Mouse (Mus musculus): ENCODE data around the gene Slamf1. TPM values are rescaled to one million over a fixed set of nuclear protein-coding genes. Genes with fewer than 3 reads are reported as not detected.

Slamf1 gene
- polyA plus RNA-seq, 1 experiment from 2014 or later: 0.10 TPM

DNA sequence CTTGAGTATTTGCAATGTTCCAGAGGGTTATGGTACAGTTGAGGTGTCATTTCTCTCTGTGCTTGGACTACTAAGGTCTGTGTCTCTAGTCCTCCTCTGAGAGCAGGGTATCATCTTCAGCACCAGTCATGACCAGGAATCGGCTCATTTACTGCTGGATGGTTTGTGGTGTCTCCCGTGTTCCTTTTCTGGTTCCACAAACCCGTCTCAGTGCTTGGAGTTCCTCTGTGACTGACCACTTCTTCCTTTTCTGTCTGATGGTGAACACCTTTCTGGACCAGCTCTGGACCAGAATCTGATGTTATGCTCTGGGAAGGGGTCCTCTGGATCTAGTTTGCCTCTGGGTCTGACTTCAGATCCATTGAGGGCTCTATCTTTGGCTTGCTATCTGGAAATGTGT, 72.6 kb downstream of the Slamf1 start, which contains the start of gene Cd84:
Gene Cd84, plus strand, starts transcription at position 210 of the 400 bp plus-strand sequence.
- H3K9ac ChIP-seq (replicated peaks; ENCODE audit: low read depth, low read length): no peak within 1 kb of the TSS
- WGBS: 87% methylated on average over 3 of the region's 3 CpGs

DNA sequence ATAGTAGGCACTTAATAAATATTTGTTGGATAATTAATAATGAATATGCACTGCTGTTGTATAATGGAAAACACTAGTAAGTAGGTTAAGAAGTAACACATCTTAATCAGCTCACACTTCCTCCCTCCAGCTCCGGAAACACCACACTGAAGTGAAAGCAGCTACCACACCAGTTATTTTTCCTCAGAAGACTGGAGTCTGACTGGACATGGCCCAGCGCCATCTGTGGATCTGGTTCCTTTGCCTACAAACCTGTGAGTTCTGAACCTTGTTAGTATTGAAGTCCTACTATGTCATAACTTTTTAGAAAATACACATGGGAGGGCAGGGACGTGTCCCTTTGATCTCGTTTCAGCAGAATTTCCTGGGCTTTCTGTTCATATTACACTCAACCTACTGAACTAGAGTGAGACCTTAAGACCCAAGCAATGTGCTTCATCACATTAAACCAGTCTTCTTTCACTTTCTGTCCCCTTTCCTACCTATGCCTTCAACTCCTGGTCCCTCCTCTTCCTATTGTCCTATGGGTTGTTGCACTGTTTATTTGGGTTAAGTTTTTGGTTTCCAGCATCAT, 73.6 kb downstream of the Slamf1 start:
- 85% methylated on average over 4 of the region's 4 CpGs for WGBS
- Histone ChIP-seq H3K27ac (ENCODE audit: low read length) (no peak overlapping the region), H3K36me3 (ENCODE audit: control insufficient read depth, insufficient read depth) (no peaks in the 10 kb centered on the region)

More for the DNA sequence above, 72.6 kb downstream of the Slamf1 start, which contains the start of gene Cd84:
- no peak within 1 kb of the TSS for H3K4me3 ChIP-seq (replicated peaks; ENCODE audit: low read length)
- no peak for ATAC-seq
- no peaks in the 10 kb centered on the region for H3K4me1 ChIP-seq (replicated peaks; ENCODE audit: control insufficient read depth, insufficient read depth, low read length)
- no peaks in the 10 kb centered on the region for H3K9me3 ChIP-seq (ENCODE audit: control insufficient read depth, low read length)
- no peaks in the 10 kb centered on the region for H3K36me3 ChIP-seq (ENCODE audit: control insufficient read depth, insufficient read depth)
- no peak within 1 kb of the TSS for H3K27ac ChIP-seq (ENCODE audit: low read length)
- no peak within 1 kb of the TSS for H3K4me2 ChIP-seq (ENCODE audit: low read length)
- H3K27me3 ChIP-seq (replicated peaks; ENCODE audit: control insufficient read depth, insufficient read depth, low read length): no peaks in the 10 kb centered on the region

DNA sequence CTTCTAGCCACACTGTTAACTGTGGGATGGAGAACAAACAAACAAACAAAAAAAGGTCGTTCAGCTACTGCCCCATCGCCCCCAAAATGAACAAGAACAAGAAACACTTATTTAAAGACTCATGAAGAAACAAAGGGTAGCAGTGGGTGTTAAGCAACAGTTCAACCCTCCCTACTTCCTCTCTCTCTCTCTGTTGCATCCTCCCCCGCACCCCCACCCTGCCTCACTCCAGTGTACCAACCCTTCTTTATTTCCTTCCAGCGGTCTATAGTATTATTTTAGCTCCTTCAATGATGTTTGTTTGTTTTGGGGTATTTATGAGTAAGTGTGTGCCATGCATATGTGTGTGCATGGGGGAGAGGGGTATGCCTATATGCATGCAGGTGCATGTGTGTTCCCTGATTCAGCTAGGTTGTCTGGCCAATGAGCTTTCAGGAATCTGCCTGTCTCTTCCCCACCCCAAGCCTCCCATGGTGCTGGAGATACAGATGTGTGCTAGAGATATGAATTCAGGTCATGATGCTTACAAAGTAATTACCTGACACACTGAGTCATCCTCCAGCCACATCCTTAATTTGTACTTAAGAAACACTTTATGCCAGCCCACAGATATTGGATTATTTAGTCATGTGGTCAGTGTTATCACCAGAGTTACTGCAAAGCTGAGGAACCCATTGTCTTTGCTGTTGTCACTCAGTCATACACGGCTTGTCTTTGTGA, 78.3 kb downstream of the Slamf1 start:
- WGBS: 85% methylated on average over 5 of the region's 5 CpGs
- no peak for ATAC-seq

More for the DNA sequence above, 73.6 kb downstream of the Slamf1 start:
- H3K9ac ChIP-seq (replicated peaks; ENCODE audit: low read depth, low read length): no peak overlapping the region
- no peaks in the 10 kb centered on the region for H3K4me1 ChIP-seq (replicated peaks; ENCODE audit: control insufficient read depth, insufficient read depth, low read length)
- H3K4me3 ChIP-seq (replicated peaks; ENCODE audit: low read length): no peak overlapping the region
- ATAC-seq: no peak
- no peak overlapping the region for H3K4me2 ChIP-seq (ENCODE audit: low read length)
- H3K27me3 ChIP-seq (replicated peaks; ENCODE audit: control insufficient read depth, insufficient read depth, low read length): no peaks in the 10 kb centered on the region
- H3K9me3 ChIP-seq (ENCODE audit: control insufficient read depth, low read length): no peaks in the 10 kb centered on the region

DNA sequence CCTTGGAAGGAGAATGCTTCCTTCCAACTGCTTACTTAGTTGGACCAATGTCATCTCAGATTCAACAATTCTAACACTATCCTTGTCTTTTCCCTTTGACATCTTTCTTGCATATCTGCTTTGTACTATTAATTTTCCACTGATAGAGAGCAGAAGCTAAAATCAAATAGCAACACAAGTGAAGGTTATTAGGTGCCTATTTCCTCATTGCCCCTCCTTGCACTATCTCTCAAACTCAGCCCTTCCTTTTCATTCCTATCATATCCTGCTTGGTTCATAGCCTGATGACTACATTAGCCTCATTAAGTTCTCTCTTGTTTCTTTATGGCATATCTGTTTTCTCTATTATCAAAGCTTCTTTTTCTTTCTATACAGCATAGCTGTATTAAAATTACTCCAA, 81.3 kb downstream of the Slamf1 start:
- no peak overlapping the region for H3K4me2 ChIP-seq (ENCODE audit: low read length)
- ATAC-seq: no peak
- no peak overlapping the region for H3K9ac ChIP-seq (replicated peaks; ENCODE audit: low read depth, low read length)
- H3K4me1 ChIP-seq (replicated peaks; ENCODE audit: control insufficient read depth, insufficient read depth, low read length): no peaks in the 10 kb centered on the region
- no peaks in the 10 kb centered on the region for H3K36me3 ChIP-seq (ENCODE audit: control insufficient read depth, insufficient read depth)
- no peaks in the 10 kb centered on the region for H3K27me3 ChIP-seq (replicated peaks; ENCODE audit: control insufficient read depth, insufficient read depth, low read length)
- H3K9me3 ChIP-seq (ENCODE audit: control insufficient read depth, low read length): no peaks in the 10 kb centered on the region
- H3K4me3 ChIP-seq (replicated peaks; ENCODE audit: low read length): no peak overlapping the region
- no peak overlapping the region for H3K27ac ChIP-seq (ENCODE audit: low read length)

More for the DNA sequence above, 78.3 kb downstream of the Slamf1 start:
- Histone ChIP-seq H3K4me1 (replicated peaks; ENCODE audit: control insufficient read depth, insufficient read depth, low read length) (no peaks in the 10 kb centered on the region), H3K4me3 (replicated peaks; ENCODE audit: low read length) (no peak overlapping the region), H3K9ac (replicated peaks; ENCODE audit: low read depth, low read length) (no peak overlapping the region), H3K36me3 (ENCODE audit: control insufficient read depth, insufficient read depth) (no peaks in the 10 kb centered on the region), H3K9me3 (ENCODE audit: control insufficient read depth, low read length) (no peaks in the 10 kb centered on the region), H3K27ac (ENCODE audit: low read length) (no peak overlapping the region), H3K27me3 (replicated peaks; ENCODE audit: control insufficient read depth, insufficient read depth, low read length) (no peaks in the 10 kb centered on the region), H3K4me2 (ENCODE audit: low read length) (no peak overlapping the region)

DNA sequence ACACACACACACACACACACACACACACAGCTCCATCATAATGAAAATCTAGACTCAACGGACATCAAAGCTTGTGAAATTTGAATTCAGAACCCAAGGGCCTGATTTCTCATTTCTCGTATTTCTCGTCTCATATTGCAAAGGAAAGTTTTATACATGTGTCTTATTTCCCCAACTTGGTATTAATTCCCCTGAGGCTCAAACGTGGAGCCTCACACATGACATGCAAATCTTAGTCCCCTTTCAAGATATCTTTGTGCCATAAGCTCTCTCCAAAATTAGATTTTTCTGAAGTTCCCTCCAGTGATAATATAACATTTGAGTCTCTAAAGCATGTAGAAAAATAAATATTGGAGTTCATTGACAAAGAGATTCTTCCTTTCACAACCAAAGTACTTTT, 81.8 kb downstream of the Slamf1 start:
- Histone ChIP-seq H3K4me1 (replicated peaks; ENCODE audit: control insufficient read depth, insufficient read depth, low read length) (no peaks in the 10 kb centered on the region), H3K9ac (replicated peaks; ENCODE audit: low read depth, low read length) (no peak overlapping the region), H3K9me3 (ENCODE audit: control insufficient read depth, low read length) (no peaks in the 10 kb centered on the region), H3K27me3 (replicated peaks; ENCODE audit: control insufficient read depth, insufficient read depth, low read length) (no peaks in the 10 kb centered on the region), H3K4me2 (ENCODE audit: low read length) (no peak overlapping the region), H3K27ac (ENCODE audit: low read length) (no peak overlapping the region), H3K4me3 (replicated peaks; ENCODE audit: low read length) (no peak overlapping the region), H3K36me3 (ENCODE audit: control insufficient read depth, insufficient read depth) (no peaks in the 10 kb centered on the region)
- ATAC-seq: no peak
- 91% methylated on average over 4 of the region's 4 CpGs for WGBS

DNA sequence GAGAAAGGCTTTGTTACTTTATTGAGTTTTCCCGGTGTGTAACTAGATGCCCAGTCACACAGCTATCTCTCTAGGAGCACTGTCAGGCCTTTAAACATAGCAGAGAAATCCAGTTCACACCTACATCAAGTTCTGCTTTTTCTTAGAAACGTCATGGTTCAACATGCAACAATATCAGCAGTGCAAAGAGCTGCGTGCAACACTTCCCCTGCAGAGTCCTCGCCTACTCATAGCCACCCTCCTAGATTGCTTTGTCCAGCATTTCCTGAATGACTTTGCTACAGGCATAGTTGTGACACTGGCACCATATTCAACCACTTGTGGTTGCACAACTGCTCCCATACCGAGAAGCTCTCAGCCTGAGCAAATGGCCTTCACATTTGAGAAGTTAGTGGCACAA, 82.5 kb downstream of the Slamf1 start:
- Histone ChIP-seq H3K27ac (ENCODE audit: low read length) (no peak overlapping the region), H3K4me2 (ENCODE audit: low read length) (no peak overlapping the region)
- 85% methylated on average over 5 of the region's 5 CpGs for WGBS

More for the DNA sequence above, 82.5 kb downstream of the Slamf1 start:
- no peak for ATAC-seq
- H3K36me3 ChIP-seq (ENCODE audit: control insufficient read depth, insufficient read depth): no peaks in the 10 kb centered on the region
- no peak overlapping the region for H3K9ac ChIP-seq (replicated peaks; ENCODE audit: low read depth, low read length)
- H3K4me3 ChIP-seq (replicated peaks; ENCODE audit: low read length): no peak overlapping the region
- no peaks in the 10 kb centered on the region for H3K9me3 ChIP-seq (ENCODE audit: control insufficient read depth, low read length)
- H3K27me3 ChIP-seq (replicated peaks; ENCODE audit: control insufficient read depth, insufficient read depth, low read length): no peaks in the 10 kb centered on the region
- H3K4me1 ChIP-seq (replicated peaks; ENCODE audit: control insufficient read depth, insufficient read depth, low read length): no peaks in the 10 kb centered on the region

Other genes with a start within 250 kb of the Slamf1 start
- not detected in 2 replicates for gene Itln1, start 231.8 kb upstream of the Slamf1 start, polyA plus RNA-seq (2015; fragmentation: Nextera tagmentation; extraction: Ambion mirVana)
- gene Cd244a, start 207.9 kb upstream of the Slamf1 start, polyA plus RNA-seq (2015; fragmentation: Nextera tagmentation; extraction: Ambion mirVana): not detected in 2 replicates
- 0.20 TPM in 1 of 2 replicates, not detected in the other for gene Ly9, start 159.7 kb upstream of the Slamf1 start, polyA plus RNA-seq (2015; fragmentation: Nextera tagmentation; extraction: Ambion mirVana)
- gene Slamf7, start 114.1 kb upstream of the Slamf1 start, polyA plus RNA-seq (2015; fragmentation: Nextera tagmentation; extraction: Ambion mirVana): not detected in 2 replicates
- gene Cd48, start 85.1 kb upstream of the Slamf1 start, polyA plus RNA-seq (2015; fragmentation: Nextera tagmentation; extraction: Ambion mirVana): 0.49 and 1.2 TPM in 2 replicates
- 0.82 and 0.86 TPM in 2 replicates for gene Cd84, start 72.6 kb downstream of the Slamf1 start, polyA plus RNA-seq (2015; fragmentation: Nextera tagmentation; extraction: Ambion mirVana)
- not detected in 2 replicates for gene Gm10521, start 128.5 kb downstream of the Slamf1 start, polyA plus RNA-seq (2015; fragmentation: Nextera tagmentation; extraction: Ambion mirVana)
- not detected in 2 replicates for gene Slamf6, start 150.4 kb downstream of the Slamf1 start, polyA plus RNA-seq (2015; fragmentation: Nextera tagmentation; extraction: Ambion mirVana)